Mouse (Mus musculus) bone marrow macrophage, adult 2 months (primary cell): ENCODE results near the gene Kalrn.

Experiments used
- CTCF ChIP-seq: IDR thresholded peaks from 2 replicates; pipeline ENCODE4 v1.5.1; 2012; ENCODE audit warnings: low read depth, mild to moderate bottlenecking, low read length, moderate library complexity
- POLR2A ChIP-seq: IDR thresholded peaks from 2 replicates; pipeline ENCODE4 v1.6.1; 2012; ENCODE audit warnings: mild to moderate bottlenecking, low read depth, low read length, borderline replicate concordance

GRCm38 (mm10) chr16:34535135-34535534 lies 38.2 kb downstream of the Kalrn start:
- TF ChIP-seq CTCF (no peak), POLR2A (no peak)
